Mouse (Mus musculus) heart, embryonic 15.5 days (tissue): ENCODE results near the gene Mettl7b. TPM values are rescaled to one million over a fixed set of nuclear protein-coding genes. Genes with fewer than 3 reads are reported as not detected.
A peak's percentile ranks its signal among the peaks of the same experiment; 100 is the strongest.

ENCODE experiments used
- ATAC-seq: fragments of 200-750 bp; cut with Nextera tagmentation; replicated peaks from 2 replicates; pipeline ENCODE4 v1.8.0; 2017; ENCODE audit warnings: low read depth, moderate TSS enrichment; ENCODE audit not compliant: insufficient number of reproducible peaks, insufficient read depth, low FRiP score
- H3K27ac ChIP-seq: fragments of 300-500 bp; sonication (generic); 2 replicates; pipeline ENCODE4 v1.5.1; 2015; ENCODE audit warnings: mild to moderate bottlenecking, inconsistent platforms
- H3K27me3 ChIP-seq: fragments of 300-500 bp; sonication (generic); 2 replicates; pipeline ENCODE4 v1.6.1; 2015; ENCODE audit warnings: inconsistent platforms
- H3K36me3 ChIP-seq: fragments of 300-500 bp; sonication (generic); 2 replicates; pipeline ENCODE4 v1.6.1; 2015; ENCODE audit warnings: mild to moderate bottlenecking, inconsistent platforms
- H3K4me1 ChIP-seq: fragments of 300-500 bp; sonication (generic); replicated peaks from 2 replicates; pipeline ENCODE4 v1.6.1; 2015; ENCODE audit warnings: inconsistent platforms
- H3K4me2 ChIP-seq: fragments of 300-500 bp; sonication (generic); 2 replicates; pipeline ENCODE4 v1.6.1; 2015; ENCODE audit warnings: inconsistent platforms, mild to moderate bottlenecking, moderate library complexity
- H3K4me3 ChIP-seq: fragments of 300-500 bp; sonication (generic); 2 replicates; pipeline ENCODE4 v1.5.1; 2015; ENCODE audit warnings: mild to moderate bottlenecking, inconsistent platforms
- H3K9ac ChIP-seq: fragments of 300-500 bp; sonication (generic); 2 replicates; pipeline ENCODE4 v1.6.1; 2015; ENCODE audit warnings: mild to moderate bottlenecking, inconsistent platforms
- H3K9me3 ChIP-seq: fragments of 300-500 bp; sonication (generic); replicated peaks from 2 replicates; pipeline ENCODE4 v1.6.1; 2016; ENCODE audit warnings: inconsistent platforms
- WGBS: fragments of 180-500 bp; shearing (Covaris S2); methylation state at CpG from one replicate; pipeline ENCODE4 v1.1.7; 2015; ENCODE audit warnings: mixed read lengths; 5-methylcytosine and 5-hydroxymethylcytosine counted together
- polyA plus RNA-seq: library from polyadenylated mRNA; unstranded; fragments of >200 nt; fragmentation: Nextera tagmentation; extraction: Ambion mirVana; gene quantifications from 2 replicates; pipeline ENCODE4 v1.2.1, GENCODE M21; 2015

The Mettl7b gene
- polyA plus RNA-seq, 1 experiment from 2014 or later: not detected

- H3K4me1 ChIP-seq: no peaks in the 10 kb centered on the region
- no peaks in the 10 kb centered on the region for H3K36me3 ChIP-seq
- H3K9ac ChIP-seq: no peak overlapping the region
- H3K27ac ChIP-seq: no peak overlapping the region
- H3K27me3 ChIP-seq: 0 out of 2 replicates have a peak, but pooled peaks cover 3% of the 10 kb centered on the region
- 26% methylated on average over 3 of the region's 3 CpGs for WGBS
- no peak overlapping the region for H3K4me2 ChIP-seq
- no peaks in the 10 kb centered on the region for H3K9me3 ChIP-seq
- no peak for ATAC-seq
- no peak overlapping the region for H3K4me3 ChIP-seq
Measured at GRCm38 (mm10) chr10:128945675-128946074, 15.1 kb downstream of the Mettl7b start.

- 74% methylated on average over 10 of the region's 10 CpGs for WGBS
- Histone ChIP-seq H3K4me1 (peaks cover 6% of the 10 kb centered on the region; the same call in 1 of the 2 replicates), H3K36me3 (no peaks in the 10 kb centered on the region), H3K9me3 (no peaks in the 10 kb centered on the region), H3K4me2 (no peak overlapping the region), H3K9ac (no peak overlapping the region), H3K4me3 (no peak overlapping the region), H3K27me3 (peaks cover 9% of the 10 kb centered on the region), H3K27ac (no peak overlapping the region)
- ATAC-seq: no peak
Measured at GRCm38 (mm10) chr10:128940475-128941061, 20.2 kb downstream of the Mettl7b start.

GRCm38 (mm10) chr10:128938974-128939373, 21.8 kb downstream of the Mettl7b start:
- no peak overlapping the region for H3K9ac ChIP-seq
- peaks cover 25% of the 10 kb centered on the region for H3K27me3 ChIP-seq
- no peak overlapping the region for H3K4me3 ChIP-seq
- ATAC-seq: no peak
- H3K9me3 ChIP-seq: no peaks in the 10 kb centered on the region
- H3K4me2 ChIP-seq: no peak overlapping the region
- peaks cover 15% of the 10 kb centered on the region for H3K4me1 ChIP-seq
- WGBS: 53% methylated on average over 5 of the region's 5 CpGs
- H3K36me3 ChIP-seq: no peaks in the 10 kb centered on the region
- H3K27ac ChIP-seq: no peak overlapping the region

GRCm38 (mm10) chr10:128938457-128938856, 22.3 kb downstream of the Mettl7b start:
- H3K36me3 ChIP-seq: no peaks in the 10 kb centered on the region
- H3K27ac ChIP-seq: no peak overlapping the region
- no peak overlapping the region for H3K4me3 ChIP-seq
- peaks cover 20% of the 10 kb centered on the region for H3K4me1 ChIP-seq
- H3K27me3 ChIP-seq: peaks cover 30% of the 10 kb centered on the region
- H3K9ac ChIP-seq: no peak overlapping the region
- 72% methylated on average over 9 of the region's 9 CpGs for WGBS
- ATAC-seq: no peak
- H3K9me3 ChIP-seq: no peaks in the 10 kb centered on the region
- no peak overlapping the region for H3K4me2 ChIP-seq

- WGBS: 66% methylated on average over 12 of the region's 12 CpGs
- H3K27ac ChIP-seq: no peak overlapping the region
- peaks cover 24% of the 10 kb centered on the region for H3K4me1 ChIP-seq
- peaks cover 36% of the 10 kb centered on the region for H3K27me3 ChIP-seq
- H3K9me3 ChIP-seq: no peaks in the 10 kb centered on the region
- H3K36me3 ChIP-seq: no peaks in the 10 kb centered on the region
- no peak overlapping the region for H3K9ac ChIP-seq
- H3K4me3 ChIP-seq: no peak overlapping the region
- ATAC-seq: no peak
- no peak overlapping the region for H3K4me2 ChIP-seq
Measured at GRCm38 (mm10) chr10:128937756-128938390, 22.9 kb downstream of the Mettl7b start.

- no peak overlapping the region for H3K27ac ChIP-seq
- no peak overlapping the region; the same call in 1 of the 2 replicates for H3K9ac ChIP-seq
- H3K9me3 ChIP-seq: no peaks in the 10 kb centered on the region
- peaks cover 38% of the 10 kb centered on the region for H3K4me1 ChIP-seq
- peaks cover 43% of the 10 kb centered on the region for H3K27me3 ChIP-seq
- no peak for ATAC-seq
- H3K36me3 ChIP-seq: no peaks in the 10 kb centered on the region
- no peak overlapping the region for H3K4me3 ChIP-seq
- H3K4me2 ChIP-seq: peak overlapping the region; percentile 0; the same call in 1 of the 2 replicates
- 73% methylated on average over 8 of the region's 8 CpGs for WGBS
Measured at GRCm38 (mm10) chr10:128935826-128936440, 24.9 kb downstream of the Mettl7b start.

- 56% methylated on average over 7 of the region's 7 CpGs for WGBS
- Histone ChIP-seq H3K27ac (no peak overlapping the region), H3K27me3 (peaks cover 43% of the 10 kb centered on the region), H3K4me1 (peaks cover 38% of the 10 kb centered on the region), H3K4me3 (0 out of 2 replicates have a peak overlapping the region, but pooled peaks have one; percentile 10), H3K9ac (no peak overlapping the region; the same call in 1 of the 2 replicates), H3K9me3 (no peaks in the 10 kb centered on the region), H3K4me2 (peak overlapping the region; percentile 91), H3K36me3 (no peaks in the 10 kb centered on the region)
- no peak for ATAC-seq
Measured at GRCm38 (mm10) chr10:128934997-128935787, 25.6 kb downstream of the Mettl7b start.

GRCm38 (mm10) chr10:128933976-128934721, 26.6 kb downstream of the Mettl7b start:
- 5% methylated on average over 21 of the region's 21 CpGs for WGBS
- H3K4me1 ChIP-seq: peaks cover 46% of the 10 kb centered on the region
- H3K9ac ChIP-seq: peak overlapping the region; percentile 49
- no peaks in the 10 kb centered on the region for H3K36me3 ChIP-seq
- peak overlapping the region; percentile 59 for H3K4me3 ChIP-seq
- ATAC-seq: no peak
- H3K27me3 ChIP-seq: peaks cover 43% of the 10 kb centered on the region
- peak overlapping the region; percentile 91 for H3K4me2 ChIP-seq
- no peak overlapping the region for H3K27ac ChIP-seq
- no peaks in the 10 kb centered on the region for H3K9me3 ChIP-seq

- peak; percentile 60; the same call in 1 of the 2 replicates for ATAC-seq
- Histone ChIP-seq H3K27me3 (peaks cover 43% of the 10 kb centered on the region), H3K9ac (peak within 1 kb of the TSS; percentile 49), H3K36me3 (no peaks in the 10 kb centered on the region), H3K4me2 (peak within 1 kb of the TSS; percentile 91), H3K27ac (no peak within 1 kb of the TSS), H3K4me3 (peak within 1 kb of the TSS; percentile 59), H3K9me3 (no peaks in the 10 kb centered on the region), H3K4me1 (peaks cover 46% of the 10 kb centered on the region)
- 1% methylated on average over 26 of the region's 26 CpGs for WGBS
Measured at GRCm38 (mm10) chr10:128933574-128933973, 27.2 kb downstream of the Mettl7b start, which contains the start of gene Itga7. Gene Itga7 (plus strand): TSS chr10:128933818.

- no peak overlapping the region for H3K4me3 ChIP-seq
- H3K4me1 ChIP-seq: peaks cover 46% of the 10 kb centered on the region
- H3K36me3 ChIP-seq: no peaks in the 10 kb centered on the region
- H3K27me3 ChIP-seq: peaks cover 42% of the 10 kb centered on the region
- peak overlapping the region; percentile 64 for H3K27ac ChIP-seq
- WGBS: 39% methylated on average over 2 of the region's 2 CpGs
- no peaks in the 10 kb centered on the region for H3K9me3 ChIP-seq
- ATAC-seq: no peak
- H3K4me2 ChIP-seq: peak overlapping the region; percentile 10
- H3K9ac ChIP-seq: no peak overlapping the region
Measured at GRCm38 (mm10) chr10:128931441-128931840, 29.3 kb downstream of the Mettl7b start.
